Mouse (Mus musculus) right cerebral cortex, adult 18-20 months (tissue): ENCODE measurements around the gene Dpysl5.
A peak's percentile ranks its signal among the peaks of the same experiment; 100 is the strongest.
"Not testable (repeated sequence)": the region's sequence is repeated elsewhere in the genome, so short reads cannot be mapped to it uniquely, and the experiment has no call there.

ENCODE experiments used
- DNase-seq: peaks from one replicate; pipeline ENCODE4 v3.0.0; 2022; ENCODE audit warnings: mixed read lengths

The Dpysl5 gene

DNA sequence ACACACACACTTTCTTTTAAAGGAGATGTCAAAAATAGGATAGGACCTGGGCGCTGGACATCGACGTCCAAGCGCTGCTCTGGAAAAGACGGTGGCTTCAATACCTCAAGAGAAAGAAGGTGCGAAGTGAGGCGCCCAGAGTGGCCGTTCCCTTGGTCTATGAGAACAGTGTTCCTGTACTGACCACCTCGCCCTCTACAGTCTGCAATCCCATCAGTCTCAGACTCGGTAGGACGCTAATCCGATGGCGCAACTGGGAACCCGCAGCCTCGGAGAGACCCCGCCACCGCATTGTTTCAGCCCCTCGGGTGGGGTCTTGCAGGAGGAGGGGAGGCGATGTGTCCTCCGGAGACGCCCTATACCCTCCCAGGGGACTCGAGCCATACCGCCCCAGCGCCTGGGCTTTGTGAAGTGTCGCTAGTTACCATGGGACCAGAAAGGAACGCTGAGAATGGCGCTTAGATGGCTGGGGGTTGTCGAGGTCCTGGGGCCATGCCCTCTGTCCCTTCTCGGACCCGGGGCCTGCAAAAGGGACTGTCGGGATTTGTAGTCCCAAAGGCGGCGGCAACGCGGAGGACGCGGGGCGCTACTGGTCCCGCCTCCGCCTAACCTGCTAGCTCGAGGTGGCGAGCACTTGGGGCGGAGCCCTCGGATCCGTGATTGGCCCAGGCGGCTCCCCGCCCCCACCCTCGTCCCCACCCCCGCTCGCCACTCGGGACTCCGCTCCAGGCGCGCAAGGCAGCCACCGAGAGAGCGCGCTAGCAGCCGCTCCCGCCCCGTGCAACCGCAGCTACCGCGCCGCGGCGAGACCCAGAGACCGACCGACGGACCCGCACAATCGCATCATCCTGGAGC lies at the start of gene Dpysl5:
Gene Dpysl5 (plus strand): TSS at position 418 of the 855 bp plus-strand sequence.
- peak; percentile 84 for DNase-seq

DNA sequence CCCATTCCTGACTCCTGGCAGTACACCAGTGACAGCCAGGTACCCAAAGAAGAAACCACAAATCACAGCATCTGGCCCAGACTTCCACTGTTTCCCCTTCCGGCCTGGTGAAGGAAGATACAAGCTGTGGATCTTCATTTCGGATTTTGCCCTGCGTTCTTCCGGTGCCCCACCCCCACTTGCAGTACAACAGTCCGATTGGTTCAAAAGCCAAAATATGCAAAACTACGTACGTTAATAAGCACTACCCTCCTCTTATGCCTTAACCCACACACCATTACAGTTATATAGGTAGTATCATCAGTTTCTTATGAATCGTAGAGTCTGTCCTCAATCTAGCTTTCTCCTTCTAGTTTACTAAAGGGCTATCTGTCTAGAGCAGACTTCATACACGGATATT lies 46.0 kb upstream of the Dpysl5 start:
- no peak for DNase-seq

DNA sequence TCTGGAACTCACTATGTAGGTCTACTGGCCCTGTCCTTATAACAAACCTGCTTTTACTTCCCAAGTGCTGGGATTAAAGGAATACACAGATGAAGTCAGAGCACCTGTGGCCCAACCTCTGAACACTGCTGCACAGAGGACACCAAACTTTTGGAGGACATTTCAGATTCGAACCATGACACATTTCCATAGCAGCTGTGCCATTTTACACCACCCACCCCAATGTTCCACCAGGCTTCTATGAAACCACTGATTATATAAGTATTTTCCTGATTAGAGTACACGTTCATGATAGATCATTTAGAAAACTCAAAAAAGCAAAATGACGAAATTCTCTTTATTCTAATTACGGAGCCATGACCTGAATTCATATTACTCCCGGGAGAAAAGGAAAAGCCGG lies 45.4 kb upstream of the Dpysl5 start:
- peak; percentile 66 for DNase-seq

DNA sequence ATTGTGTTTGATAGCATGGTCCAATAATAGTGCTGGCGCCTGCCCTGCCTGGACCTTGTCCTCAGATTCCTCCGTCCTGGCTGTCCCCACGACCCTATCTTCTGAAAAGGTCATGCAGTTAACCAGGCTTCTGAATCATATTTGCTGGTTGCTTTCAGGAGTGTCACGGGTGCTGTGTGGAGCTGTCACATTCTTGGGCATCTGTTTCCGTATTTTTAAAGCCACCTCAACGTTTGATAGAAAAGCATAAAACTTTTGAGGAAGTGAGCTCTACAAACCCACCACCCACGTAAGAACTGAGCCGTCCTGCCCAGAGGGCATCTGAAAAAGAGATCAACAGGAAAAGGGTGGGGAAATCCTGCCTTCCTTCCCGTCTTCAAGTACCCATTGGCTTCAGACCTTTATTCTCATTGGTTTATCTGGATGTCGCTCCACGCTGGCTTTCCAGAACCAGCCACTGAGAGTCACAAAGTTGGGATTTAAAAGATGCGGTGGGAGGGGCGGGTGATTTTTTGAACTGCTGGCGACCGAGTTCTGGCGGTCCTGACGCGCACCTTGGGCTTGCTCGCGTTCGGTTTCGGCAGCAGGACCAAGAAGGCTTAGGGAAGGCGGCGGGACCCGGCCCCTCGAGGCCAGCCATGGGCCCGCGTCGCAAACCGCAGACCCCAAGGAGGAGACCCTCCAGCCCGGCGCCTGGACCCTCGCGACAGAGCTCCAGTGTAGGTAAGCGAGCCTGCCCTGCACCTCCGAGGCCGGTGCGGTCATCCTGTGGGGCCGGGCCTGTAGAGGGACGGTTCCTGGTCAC lies 44.8 kb upstream of the Dpysl5 start, which contains the start of gene Cenpa:
Gene Cenpa (plus strand): TSS at position 387 of the 805 bp plus-strand sequence.
- DNase-seq = peak; percentile 96

DNA sequence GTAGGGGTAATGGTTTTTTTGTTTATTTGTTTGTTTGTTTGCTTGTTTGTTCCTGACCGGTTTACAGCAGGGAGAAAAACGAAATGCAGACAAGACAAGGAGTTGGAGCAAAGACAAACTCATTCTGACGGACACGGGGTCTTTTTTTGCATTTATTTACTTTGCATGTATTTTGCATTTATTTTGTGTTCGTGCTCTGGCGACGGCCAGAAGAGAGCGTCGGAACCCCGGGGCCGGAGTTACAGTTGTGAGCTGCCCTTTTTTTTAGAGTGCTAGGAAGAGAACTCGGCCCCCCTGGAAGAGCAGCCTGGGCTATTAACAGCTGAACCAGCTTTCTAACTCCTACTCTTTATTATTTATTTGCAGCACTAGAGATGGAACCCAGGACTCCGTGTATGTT lies 44.1 kb upstream of the Dpysl5 start:
- no peak for DNase-seq

DNA sequence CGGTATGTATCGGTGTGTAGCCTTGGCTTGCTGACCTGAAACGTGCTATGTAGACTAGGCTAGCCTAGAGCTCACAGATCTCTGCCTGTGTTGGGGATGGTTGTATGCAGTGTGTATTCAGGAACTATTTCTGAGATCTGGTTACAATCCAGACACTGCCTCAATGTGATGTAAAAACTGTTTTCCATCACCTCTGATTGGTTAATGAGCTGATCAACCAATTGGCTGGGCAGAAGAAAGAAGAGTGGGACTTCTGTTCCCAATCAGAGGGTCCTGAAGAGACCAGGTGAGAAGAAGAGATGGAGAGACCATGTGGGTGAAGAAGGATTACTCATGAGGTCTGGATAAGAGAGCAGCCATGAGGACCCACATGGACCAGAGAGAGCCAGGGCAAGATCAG lies 43.7 kb upstream of the Dpysl5 start:
- DNase-seq = no peak

DNA sequence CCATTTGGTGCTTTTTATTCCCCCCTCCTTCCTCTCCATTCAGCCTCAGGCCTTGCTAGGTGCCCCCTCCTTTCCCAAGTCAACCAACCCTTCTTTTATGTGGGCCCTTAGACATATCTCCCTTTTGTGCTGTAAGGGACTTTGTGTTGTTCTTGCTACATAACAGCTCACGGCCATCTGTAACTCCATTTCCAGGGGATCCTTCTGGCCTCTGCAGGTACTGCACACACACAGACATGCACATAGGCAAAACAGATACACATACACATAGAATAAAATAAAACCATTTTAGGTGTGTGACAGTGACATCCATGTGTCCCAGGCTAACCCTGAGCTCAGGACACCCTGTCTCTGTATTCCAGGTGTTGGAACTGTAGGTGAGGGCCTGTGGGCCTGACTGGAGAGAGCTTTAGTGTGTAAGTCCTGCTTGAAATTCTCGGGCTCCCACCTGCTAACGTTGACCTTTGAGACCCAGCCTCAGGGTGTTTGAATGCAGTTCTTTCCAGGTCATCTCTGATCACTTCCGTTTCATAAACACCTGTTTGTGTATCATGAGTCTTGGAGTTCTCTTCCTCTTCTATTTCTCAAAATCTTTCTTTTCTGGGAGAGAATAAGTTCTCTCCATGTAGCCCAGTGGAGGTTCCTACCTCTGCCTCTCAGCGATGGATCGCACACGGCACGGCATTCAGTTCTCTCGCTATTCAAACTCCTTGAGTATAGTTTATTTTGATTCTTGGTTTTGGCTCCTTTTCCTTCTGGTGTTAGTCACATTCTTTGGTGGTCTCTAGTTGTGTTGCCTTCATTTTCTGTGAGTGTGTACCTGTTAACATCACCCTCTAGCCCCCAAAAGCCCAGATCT lies 42.5 kb upstream of the Dpysl5 start:
- no peak for DNase-seq

DNA sequence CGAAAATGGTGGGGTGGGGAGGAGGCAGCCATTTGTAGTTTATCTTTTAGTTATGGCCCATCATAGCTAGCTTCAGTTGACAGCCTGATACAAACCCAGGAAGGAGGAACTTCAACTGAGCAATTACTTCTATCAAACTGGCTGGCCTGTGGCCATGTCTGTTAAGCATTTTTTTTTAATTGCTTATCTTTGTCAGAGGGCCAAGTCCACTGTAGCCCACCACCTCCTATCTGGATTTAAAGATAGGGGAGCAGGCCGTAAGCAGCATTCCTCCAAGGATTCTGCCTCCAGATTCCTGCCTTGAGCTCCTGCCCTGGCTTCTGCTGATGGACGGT lies 41.9 kb upstream of the Dpysl5 start:
- DNase-seq = no peak

DNA sequence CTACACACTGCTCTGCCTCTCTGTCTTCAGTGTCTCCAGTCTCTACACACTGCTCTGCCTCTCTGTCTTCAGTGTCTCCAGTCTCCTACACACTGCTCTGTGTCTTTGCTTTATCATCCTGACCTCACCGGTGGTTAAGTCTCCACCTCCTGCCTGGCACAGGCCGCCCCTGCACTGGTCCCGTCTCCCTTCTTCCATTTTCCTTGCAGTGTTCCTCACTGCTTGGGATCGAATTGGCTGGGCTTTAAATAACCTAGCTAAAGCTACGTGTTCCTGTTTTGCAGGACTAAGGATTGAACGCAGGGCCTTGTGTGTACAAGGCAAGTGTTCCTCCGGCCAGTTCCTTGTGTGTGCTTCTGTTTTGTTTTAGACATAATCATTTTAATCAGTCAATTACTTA lies 41.3 kb upstream of the Dpysl5 start:
- no peak for DNase-seq

DNA sequence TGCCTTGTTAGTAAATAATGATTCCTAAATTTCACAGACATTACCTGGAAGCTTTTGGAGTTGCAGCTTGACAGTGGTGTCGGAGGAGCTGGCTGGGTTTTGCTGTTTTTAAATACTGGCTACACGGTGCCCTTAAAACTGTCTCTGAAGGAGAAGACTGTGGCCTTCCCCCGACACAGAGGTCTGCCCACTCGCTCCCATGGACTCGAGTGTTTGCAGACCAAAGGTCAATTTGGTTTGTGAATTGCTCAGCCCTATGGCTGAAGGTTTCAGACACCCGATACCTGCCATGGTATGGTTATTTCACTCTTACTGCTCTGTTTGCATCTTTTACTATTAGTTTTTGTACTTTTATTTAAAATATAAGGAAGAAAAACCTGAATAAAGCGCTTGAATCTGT lies 37.4 kb upstream of the Dpysl5 start:
- DNase-seq = no peak

DNA sequence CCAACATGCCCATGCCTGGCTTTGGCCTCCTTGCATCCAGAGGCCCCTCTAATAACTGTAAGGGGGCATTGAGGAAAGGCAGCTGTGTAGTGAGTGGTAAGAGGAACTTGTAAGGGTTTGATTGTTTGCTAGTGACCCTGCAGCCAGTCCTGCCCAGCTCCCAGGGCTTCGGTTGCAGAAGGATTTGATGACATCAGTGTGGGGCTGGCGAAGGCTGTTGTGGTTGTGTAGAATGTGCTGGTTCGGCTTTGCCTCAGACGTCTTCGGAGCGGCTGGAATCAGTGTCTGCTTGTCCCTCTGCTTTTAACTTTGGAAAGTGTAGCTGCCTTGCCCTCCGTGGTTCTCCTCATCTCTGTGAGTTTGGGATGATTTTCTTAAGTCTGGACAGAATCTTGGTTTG lies 34.6 kb upstream of the Dpysl5 start:
- no peak for DNase-seq

DNA sequence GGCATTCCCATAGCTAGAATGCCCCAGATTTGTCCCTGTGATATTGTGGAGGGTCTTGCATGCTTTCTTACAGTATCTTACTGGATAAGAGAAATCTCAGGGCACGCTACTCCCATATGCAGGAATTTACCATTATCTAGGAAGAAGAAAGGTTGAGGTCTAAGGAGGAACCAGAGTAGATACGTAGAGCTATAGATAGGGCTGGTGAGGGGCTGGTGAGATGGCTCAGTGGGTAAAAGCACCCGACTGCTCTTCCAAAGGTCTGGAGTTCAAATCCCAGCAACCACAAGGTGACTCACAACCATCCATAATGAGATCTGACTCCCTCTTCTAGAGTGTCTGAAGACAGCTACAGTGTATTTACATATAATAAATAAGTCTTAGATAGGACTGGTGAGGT lies 33.3 kb upstream of the Dpysl5 start:
- DNase-seq = not testable (repeated sequence)

DNA sequence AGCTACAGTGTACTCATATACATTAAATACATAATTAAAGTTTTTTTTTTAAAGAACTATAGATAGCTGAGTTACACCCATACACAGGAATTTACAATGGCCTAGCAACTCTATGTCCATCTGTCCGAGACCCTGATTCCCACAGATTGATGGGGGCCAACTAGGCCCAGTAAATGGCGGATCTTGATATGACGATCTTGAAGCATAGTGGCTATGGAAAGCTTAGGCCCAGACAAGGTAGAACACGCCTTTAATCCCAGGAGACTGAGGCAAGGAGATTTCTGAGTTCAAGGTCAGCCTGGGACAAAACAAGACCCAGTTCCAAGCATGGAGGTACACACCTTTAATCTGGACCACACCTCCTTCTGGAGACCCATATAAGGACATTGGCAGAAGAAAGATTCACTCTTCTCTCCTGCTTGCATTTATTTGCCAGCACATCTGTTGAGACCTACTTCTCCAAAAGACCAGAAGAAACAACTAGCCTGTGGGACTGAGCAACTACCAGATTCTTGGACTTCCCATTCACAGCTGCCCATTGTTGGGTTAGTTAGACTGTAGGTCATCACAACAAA lies 32.6 kb upstream of the Dpysl5 start:
- no peak for DNase-seq

DNA sequence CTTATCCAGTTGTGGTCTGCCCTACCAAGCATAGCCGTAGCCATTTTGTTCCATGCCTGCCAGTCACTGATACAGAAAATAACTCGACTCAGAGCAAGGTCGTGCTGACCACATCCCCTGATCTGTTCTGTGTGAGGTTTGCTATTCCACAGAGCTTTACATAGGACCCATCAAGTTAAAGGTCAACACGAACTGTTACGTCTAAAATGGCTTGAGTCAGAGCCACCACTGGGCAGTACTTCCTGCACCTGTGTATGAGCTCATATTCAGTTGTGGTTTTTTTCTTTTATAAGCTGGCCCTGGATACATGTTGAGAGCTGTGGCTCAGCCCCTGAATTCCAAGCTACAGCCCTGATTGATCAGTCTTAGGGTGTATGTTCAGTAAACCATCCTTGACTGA lies 31.8 kb upstream of the Dpysl5 start:
- no peak for DNase-seq

DNA sequence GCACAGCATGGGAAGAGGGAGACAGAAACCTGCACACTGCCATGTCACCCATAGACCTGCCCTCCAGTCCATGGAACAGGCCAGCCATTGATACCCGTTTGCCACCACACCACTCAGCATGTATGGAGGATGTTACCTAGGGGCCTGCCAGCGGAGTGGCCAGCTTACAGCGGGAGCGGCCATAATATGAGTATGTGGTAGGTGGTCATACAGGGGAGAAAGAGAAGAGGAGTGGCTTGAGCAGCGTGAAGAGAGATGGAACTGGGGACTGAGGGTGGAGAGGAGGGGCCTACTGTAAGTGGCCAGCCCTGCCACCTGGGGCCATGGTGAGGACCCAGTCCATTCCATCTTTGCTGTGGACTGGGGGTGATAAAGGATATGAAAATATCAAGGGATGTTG lies 29.4 kb upstream of the Dpysl5 start:
- DNase-seq = no peak

DNA sequence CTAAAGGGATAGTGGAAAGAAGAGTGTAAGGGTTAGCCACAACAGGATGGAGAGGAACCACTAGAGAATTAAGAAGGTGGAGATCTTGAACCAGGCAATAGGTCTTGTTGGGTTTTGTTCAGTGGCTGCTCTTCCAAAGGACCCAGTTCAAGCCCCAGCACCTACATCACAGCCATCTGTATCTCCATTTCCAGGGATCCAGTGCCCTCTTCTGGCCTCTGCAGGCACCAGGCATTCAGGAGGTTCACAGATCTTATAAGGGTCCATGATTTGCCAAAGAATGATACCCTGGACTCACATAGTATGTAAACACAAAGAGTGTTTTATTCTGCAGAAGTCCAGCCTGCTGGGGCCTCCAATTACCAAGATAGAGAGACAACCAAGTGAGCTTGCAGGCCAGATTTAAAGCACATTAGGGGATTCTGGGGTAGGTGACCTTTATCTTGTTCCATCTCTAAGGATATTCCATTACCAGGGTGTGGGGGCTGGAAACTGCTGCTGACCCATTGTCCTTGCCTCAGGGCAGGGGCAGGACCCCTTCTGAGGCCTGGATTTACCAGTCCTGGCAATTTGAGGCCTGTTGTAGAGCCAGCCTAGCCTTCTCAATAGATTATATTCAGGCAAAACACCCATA lies 28.3 kb upstream of the Dpysl5 start:
- no peak for DNase-seq

DNA sequence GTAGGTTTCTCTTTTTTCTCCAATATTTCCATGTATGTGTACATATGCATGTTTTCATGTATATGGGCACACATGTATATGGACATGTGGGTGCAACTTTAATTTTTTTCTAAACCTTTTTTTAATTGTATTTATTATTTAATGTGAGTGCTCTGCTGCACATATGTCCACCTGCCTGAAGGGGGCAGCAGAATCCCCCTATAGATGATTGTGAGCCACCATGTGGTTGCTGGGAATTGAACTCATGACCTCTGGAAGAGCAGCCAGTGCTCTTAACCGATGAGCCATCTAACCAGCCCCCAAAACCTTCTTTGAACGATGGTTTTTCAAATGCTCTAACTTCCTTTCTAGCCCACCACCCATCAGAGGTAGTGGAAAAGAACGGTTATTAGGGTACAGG lies 27.4 kb upstream of the Dpysl5 start:
- DNase-seq = no peak

DNA sequence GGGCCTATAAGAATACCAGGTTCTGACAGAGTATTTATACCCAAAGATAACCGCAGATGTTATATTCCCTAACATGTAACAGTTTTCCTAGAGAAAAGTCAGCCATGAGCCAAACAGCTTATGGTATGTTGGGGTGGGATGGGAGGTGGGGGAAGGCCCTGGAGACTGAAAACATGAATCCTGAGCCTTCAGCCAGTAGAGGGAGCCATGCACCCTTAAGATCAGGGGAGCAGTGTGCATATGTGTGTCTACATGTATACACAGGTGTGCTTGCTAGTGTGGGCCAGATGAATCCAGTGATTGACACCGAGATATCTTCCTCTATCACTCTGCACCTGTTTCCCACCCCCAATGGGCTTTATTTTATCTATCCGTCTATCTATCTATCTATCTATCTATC lies 24.6 kb upstream of the Dpysl5 start:
- no peak for DNase-seq

DNA sequence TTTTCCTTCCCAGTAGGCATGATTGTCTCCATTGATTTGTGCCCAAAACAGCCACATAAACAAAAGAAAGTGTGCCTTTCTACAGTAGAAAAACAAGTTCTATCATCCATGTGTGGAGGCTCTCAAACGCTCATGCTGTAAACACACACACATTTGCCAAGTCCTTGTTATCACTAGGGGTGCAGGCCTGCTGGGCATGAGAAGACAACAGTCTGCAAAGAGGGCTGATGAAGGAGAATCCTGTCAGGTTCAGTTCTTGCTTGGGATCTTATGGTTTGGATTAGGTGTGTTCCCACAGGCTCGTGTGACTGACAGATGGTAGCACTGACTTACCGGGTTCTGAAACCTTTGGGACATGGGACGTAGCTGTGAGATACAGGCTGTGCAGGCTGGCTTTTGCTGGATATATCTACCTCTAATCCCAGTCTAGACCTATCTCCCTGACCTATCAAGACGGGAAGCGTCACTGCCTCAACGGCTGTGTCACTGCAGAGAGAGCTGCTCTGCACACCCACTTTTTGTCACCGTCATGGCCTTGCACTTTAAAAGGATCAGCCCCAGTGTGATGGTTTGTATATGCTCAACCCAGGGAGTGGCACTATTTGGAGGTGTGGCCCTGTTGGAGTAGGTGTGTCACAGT lies 10.9 kb upstream of the Dpysl5 start:
- no peak for DNase-seq

DNA sequence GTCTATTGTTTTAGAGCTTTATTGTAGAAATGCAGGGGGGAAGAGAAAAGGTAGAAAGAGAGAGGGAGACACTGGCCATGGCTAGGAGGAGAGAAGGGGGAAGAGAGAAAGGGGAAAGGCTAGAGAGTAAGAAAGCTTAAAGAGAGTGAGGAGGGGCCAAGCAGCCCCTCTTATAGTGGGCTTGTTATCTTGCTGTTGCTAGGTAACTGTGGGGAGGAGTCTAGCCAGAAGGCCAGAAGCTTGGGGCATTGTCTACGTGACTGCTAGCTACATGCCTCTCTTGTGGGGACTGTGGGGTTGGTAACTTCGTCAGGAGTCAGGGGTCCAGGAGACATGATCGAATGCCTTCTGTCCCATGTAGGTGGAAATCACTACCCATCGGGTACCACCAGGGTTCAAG lies 10.0 kb upstream of the Dpysl5 start:
- DNase-seq = not testable (repeated sequence)

DNA sequence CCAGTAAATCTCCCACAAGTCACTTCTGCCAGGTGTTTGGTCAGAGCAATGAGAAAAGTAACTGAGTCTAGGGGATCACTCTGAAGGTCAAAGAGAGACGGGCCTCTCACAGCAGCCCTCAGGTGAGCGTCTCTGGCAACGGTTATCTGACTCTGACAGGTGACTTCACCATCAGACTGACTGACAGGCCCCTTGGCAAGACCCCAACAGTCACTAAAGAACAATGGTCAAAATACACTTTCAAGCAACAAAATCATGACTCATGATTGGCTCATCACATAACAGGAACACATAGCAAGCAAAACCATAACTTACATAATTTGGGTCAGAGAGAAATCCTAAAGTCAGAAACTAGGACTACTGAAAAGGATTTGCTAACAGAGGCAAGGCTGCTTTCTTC lies 9.5 kb upstream of the Dpysl5 start:
- no peak for DNase-seq
